Mouse (Mus musculus) liver, embryonic 14.5 days (tissue): ENCODE measurements around the gene Wsb1. TPM values are rescaled to one million over a fixed set of nuclear protein-coding genes. Genes with fewer than 3 reads are reported as not detected.

Experiments
- ATAC-seq: fragments of 200-750 bp; cut with Nextera tagmentation; 2 replicates; pipeline ENCODE4 v1.8.0; 2017; ENCODE audit warnings: moderate number of reproducible peaks, mild to moderate bottlenecking, moderate library complexity; ENCODE audit not compliant: insufficient read depth
- DNase-seq, 3 experiments: peaks; one replicate each; pipeline ENCODE4 v3.0.0-alpha.2; 2012 to 2013; ENCODE audit warnings: low read depth in 3 of 3, low spot score in 3 of 3
- H3K27ac ChIP-seq: fragments of 300-500 bp; sonication (generic); 2 replicates; pipeline ENCODE4 v1.5.1; 2014; ENCODE audit warnings: moderate library complexity, mild to moderate bottlenecking, control low read depth, inconsistent platforms
- H3K27me3 ChIP-seq: fragments of 300-500 bp; sonication (generic); 2 replicates; pipeline ENCODE4 v1.6.1; 2014; ENCODE audit warnings: mild to moderate bottlenecking, low read length, moderate library complexity; ENCODE audit not compliant: control insufficient read depth, insufficient read depth
- H3K36me3 ChIP-seq: fragments of 300-500 bp; sonication (generic); replicated peaks from 2 replicates; pipeline ENCODE4 v1.6.1; 2014; ENCODE audit warnings: low read depth; ENCODE audit not compliant: control insufficient read depth, insufficient read depth
- H3K4me1 ChIP-seq, 2 experiments: fragments of 200-500 bp in 1 of 2; fragments of 300-500 bp in 1 of 2; sonication (generic) in 1 of 2; replicated peaks; 2 replicates each; pipeline ENCODE4 v1.6.1; 2012 to 2014; ENCODE audit warnings: antibody characterized with exemption in 1 of 2, inconsistent platforms in 1 of 2, low read length in 1 of 2; ENCODE audit not compliant: control insufficient read depth in 2 of 2, insufficient read depth in 2 of 2
- H3K4me2 ChIP-seq: fragments of 300-500 bp; sonication (generic); 2 replicates; pipeline ENCODE4 v1.6.1; 2014; ENCODE audit warnings: low read depth, mild to moderate bottlenecking, control low read depth, moderate library complexity
- H3K4me3 ChIP-seq, 2 experiments: fragments of 200-500 bp in 1 of 2; fragments of 300-500 bp in 1 of 2; sonication (generic) in 1 of 2; 2 replicates each; pipeline ENCODE4 v1.5.1; 2012 to 2014; ENCODE audit warnings: low read depth in 2 of 2, low read length in 2 of 2, mild to moderate bottlenecking in 2 of 2, control low read depth in 1 of 2, inconsistent platforms in 1 of 2, moderate library complexity in 1 of 2; ENCODE audit not compliant: insufficient read depth in 1 of 2
- H3K9ac ChIP-seq: fragments of 300-500 bp; sonication (generic); replicated peaks from 2 replicates; pipeline ENCODE4 v1.6.1; 2014; ENCODE audit warnings: mild to moderate bottlenecking, control low read depth, moderate library complexity
- H3K9me3 ChIP-seq: fragments of 300-500 bp; sonication (generic); 2 replicates; pipeline ENCODE4 v1.6.1; 2016; ENCODE audit warnings: low read length, mixed read lengths; ENCODE audit not compliant: control insufficient read depth
- CTCF ChIP-seq: IDR thresholded peaks from 2 replicates; pipeline ENCODE4 v1.5.1; 2016; ENCODE audit warnings: antibody characterized with exemption, low read depth, control low read depth
- EP300 ChIP-seq: IDR thresholded peaks from 2 replicates; pipeline ENCODE4 v1.6.1; 2016; ENCODE audit warnings: antibody characterized with exemption, low read depth
- WGBS: fragments of 180-500 bp; shearing (Covaris S2); extraction: QIAGEN DNeasy Blood & Tissue Kit; methylation state at CpG from one replicate; pipeline ENCODE4 v1.1.7; 2014; ENCODE audit not compliant: insufficient replicate concordance; 5-methylcytosine and 5-hydroxymethylcytosine counted together
- polyA plus RNA-seq, 2 experiments: library from polyadenylated mRNA; depleted of rRNA in 1 of 2; stranded (reverse) in 1 of 2; unstranded in 1 of 2; fragments of >200 nt; fragmentation: Nextera tagmentation in 1 of 2; extraction: Ambion mirVana in 1 of 2; gene quantifications; 2 replicates each; pipeline versions ENCODE4 v1.2.1 to v1.2.3; 2012 to 2014

Wsb1 gene
- polyA plus RNA-seq, 2 experiments: 29.4 to 30.2 TPM

DNA sequence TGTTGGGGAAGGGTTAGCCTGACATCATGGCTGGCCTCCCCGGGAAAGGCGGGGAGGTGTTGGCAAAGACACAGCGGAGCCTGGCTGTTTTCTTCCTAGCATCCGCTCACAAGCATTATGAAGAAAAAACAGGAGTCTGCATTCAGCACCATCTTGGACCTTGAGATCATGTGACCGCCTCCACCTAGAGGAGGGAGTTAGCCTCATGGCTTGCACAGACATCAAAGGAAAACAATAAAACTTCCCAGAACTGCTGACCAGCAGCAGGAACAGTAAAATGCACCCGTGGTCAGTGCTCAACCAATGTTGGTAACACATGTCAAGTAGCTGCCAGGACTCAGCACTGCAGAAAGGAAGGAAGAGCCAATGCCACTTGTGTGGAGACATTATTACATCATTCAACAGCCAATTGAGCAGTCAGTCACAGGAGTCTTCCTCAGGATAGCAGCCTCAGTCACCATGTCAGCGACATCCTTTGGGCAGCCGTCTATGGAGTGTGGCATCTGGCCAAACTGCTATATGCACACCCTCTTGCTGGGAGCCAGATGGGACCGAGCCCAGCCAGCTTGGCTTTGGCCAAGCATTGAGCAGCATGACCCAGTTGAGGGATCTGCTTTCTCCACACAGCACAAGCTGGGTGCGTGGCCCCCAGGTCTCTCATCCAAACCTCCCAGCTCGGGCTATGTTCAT lies 24.8 kb downstream of the Wsb1 start:
- no peaks in the 10 kb centered on the region for H3K9me3 ChIP-seq
- H3K4me3 ChIP-seq: no peak overlapping the region
- no peak overlapping the region for H3K9ac ChIP-seq
- 66% methylated on average over 11 of the region's 11 CpGs for WGBS
- TF ChIP-seq EP300 (no peak), CTCF (no peak)
- H3K4me2 ChIP-seq: no peak overlapping the region
- no peak overlapping the region for H3K27ac ChIP-seq
- no peaks in the 10 kb centered on the region; a peak in 1 of 4 replicates for H3K4me1 ChIP-seq
- no peak for DNase-seq
- no peak for ATAC-seq
- H3K27me3 ChIP-seq: no peaks in the 10 kb centered on the region
- H3K36me3 ChIP-seq: no peaks in the 10 kb centered on the region

DNA sequence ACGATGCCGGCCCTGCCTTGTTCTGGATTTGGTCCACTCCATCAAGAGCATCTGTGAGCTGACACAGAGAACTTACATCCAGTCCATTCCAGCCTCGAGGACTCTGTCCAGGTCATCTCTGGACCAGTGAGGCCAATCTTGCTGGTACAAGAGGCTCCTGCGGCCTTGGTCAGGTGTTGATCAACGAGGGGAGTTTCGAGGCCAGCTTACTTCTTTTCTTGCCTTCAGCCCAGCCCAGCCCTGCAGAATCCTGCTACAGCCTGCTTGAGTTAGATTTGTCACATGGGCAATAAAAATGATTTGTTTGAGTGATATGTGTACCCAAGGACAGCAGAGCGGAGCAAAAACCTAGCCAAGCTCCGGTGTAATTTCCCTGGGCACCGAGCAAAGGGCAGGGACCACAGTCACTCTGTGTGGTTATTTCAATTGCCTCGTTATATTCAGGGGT lies 25.4 kb downstream of the Wsb1 start:
- Histone ChIP-seq H3K27ac (no peak overlapping the region), H3K4me1 (no peaks in the 10 kb centered on the region; a peak in 1 of 4 replicates), H3K36me3 (no peaks in the 10 kb centered on the region), H3K4me2 (no peak overlapping the region), H3K9ac (no peak overlapping the region), H3K9me3 (no peaks in the 10 kb centered on the region), H3K27me3 (no peaks in the 10 kb centered on the region), H3K4me3 (no peak overlapping the region)
- ATAC-seq (no peak), DNase-seq (no peak)
- TF ChIP-seq EP300 (no peak), CTCF (no peak)
- 71% methylated on average over 10 of the region's 10 CpGs for WGBS

DNA sequence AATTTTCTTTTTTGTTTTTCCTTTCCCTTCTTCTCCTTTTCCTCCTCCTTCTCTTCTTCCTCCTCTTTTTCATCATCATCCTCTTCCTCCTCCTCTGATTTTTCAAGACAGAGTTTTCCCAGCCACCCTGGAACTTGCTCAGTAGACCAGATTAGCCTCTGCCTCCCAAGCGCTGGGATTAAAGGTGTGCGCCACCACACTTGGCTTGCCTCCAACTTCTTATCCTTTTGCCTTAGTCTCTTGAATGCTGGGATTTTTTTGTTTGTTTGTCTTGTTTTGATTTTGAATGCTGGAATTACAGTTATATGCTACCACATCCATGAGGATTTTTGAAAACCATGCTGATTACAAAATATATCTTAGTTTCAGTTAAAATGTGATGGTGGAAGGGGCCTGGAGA lies 26.4 kb downstream of the Wsb1 start:
- Histone ChIP-seq H3K36me3 (no peaks in the 10 kb centered on the region), H3K4me1 (peaks cover 0 to 4% of the 10 kb centered on the region in 2 experiments; a peak in 2 of 4 replicates), H3K4me2 (no peak overlapping the region), H3K4me3 (no peak overlapping the region), H3K27me3 (no peaks in the 10 kb centered on the region), H3K9ac (no peak overlapping the region), H3K27ac (no peak overlapping the region), H3K9me3 (no peaks in the 10 kb centered on the region)
- TF ChIP-seq CTCF: no peak
- no peak for TF ChIP-seq EP300
- DNase-seq (no peak), ATAC-seq (no peak)
- 84% methylated on average over 2 of the region's 2 CpGs for WGBS

DNA sequence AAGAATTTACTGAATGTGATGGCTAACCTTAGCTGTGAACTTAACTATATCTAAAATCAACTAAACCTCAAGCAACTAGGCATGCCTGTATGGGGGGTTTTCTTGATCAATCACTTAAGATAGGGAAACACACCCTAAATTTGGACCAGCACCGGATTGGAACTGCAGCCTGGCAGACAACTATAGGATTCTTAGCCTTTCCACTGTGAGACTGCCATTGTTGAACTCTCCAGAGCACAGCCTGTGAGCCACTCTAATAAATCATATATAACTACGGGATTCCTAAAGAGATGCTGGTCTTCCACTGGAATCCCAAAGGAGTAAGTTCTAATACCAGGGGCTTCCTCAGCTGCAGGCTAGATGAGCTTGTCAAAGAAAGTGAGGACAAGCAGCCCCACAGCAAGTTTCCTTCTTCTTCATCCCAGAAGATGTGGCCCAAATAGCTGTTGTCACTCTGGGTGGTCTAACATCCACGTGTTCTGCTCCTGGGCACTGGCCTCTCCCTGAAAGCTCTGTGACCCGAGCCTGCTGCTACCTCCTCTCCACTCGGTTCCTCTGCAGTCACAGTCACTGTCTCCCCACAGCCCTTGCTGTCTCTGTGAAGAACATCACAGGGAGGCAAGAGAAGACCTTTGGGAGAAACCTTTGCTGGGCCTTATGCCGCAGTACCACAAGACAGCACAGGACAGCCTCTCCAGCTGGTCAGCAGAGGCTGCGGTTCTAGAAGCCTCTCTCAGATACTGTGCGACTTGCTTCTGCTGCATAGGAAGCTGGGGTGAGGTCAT lies 28.9 kb downstream of the Wsb1 start:
- H3K4me2 ChIP-seq: no peak overlapping the region
- H3K4me1 ChIP-seq: peaks cover 0 to 4% of the 10 kb centered on the region in 2 experiments; a peak in 2 of 4 replicates
- TF ChIP-seq CTCF: no peak
- TF ChIP-seq EP300: no peak
- no peaks in the 10 kb centered on the region for H3K36me3 ChIP-seq
- H3K9me3 ChIP-seq: no peaks in the 10 kb centered on the region
- no peak overlapping the region for H3K27ac ChIP-seq
- no peaks in the 10 kb centered on the region for H3K27me3 ChIP-seq
- DNase-seq (no peak), ATAC-seq (no peak)
- H3K9ac ChIP-seq: no peak overlapping the region
- WGBS: 60% methylated on average over 8 of the region's 8 CpGs
- H3K4me3 ChIP-seq: no peak overlapping the region

DNA sequence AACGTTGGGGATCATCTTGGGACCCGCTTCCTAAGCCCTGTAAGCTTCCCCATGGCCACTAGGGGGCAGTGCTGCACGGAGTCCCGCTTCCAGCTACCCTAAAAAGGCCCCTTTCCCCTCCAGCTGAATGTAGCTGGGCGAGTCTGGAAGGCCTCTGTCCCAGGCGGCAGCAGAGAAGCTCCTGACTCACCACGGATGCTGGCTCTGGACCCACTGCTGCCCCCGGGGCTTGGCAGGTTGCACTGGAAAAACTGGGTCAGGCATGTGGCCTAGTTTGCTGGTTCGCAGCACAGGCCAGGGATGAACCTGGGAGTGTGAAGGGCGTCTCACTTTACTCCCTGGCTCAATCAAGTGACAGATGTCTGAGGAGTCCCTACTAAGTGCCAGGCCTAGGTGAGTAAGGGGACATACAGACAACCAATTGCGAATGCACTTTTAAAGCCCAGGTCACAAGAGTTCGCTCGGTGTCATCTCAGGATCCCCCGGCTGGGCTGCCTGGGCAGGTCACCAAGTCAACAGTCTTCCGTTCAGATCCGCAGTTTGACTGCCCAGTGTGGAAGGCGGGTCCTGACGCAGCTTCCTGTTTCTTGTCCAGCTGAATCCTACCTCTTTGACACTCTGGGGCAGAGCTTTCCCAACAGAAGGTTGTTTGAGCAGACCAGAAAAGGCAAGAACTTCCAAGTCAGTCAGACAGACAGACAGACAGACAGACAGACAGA lies 29.8 kb downstream of the Wsb1 start:
- H3K36me3 ChIP-seq: no peaks in the 10 kb centered on the region
- H3K27ac ChIP-seq: no peak overlapping the region
- H3K27me3 ChIP-seq: no peaks in the 10 kb centered on the region
- TF ChIP-seq CTCF (peak; percentile 98), EP300 (no peak)
- peak; percentile 50 to 59 (median 50) for DNase-seq
- H3K9me3 ChIP-seq: no peaks in the 10 kb centered on the region
- H3K4me1 ChIP-seq: peaks cover 0 to 4% of the 10 kb centered on the region in 2 experiments; a peak in 2 of 4 replicates
- peak; percentile 50; the same call in 1 of the 2 replicates for ATAC-seq
- H3K4me3 ChIP-seq: no peak overlapping the region
- 18% methylated on average over 18 of the region's 18 CpGs for WGBS
- H3K9ac ChIP-seq: no peak overlapping the region; the same call in 1 of the 2 replicates
- H3K4me2 ChIP-seq: peak overlapping the region; percentile 49
